Mouse (Mus musculus) lung, postnatal 25 days (tissue): ENCODE data around the gene Dcdc2c.
A peak's percentile ranks its signal among the peaks of the same experiment; 100 is the strongest.

ENCODE experiments used
- DNase-seq: peaks from one replicate; pipeline ENCODE4 v3.0.0; 2022; ENCODE audit warnings: low spot score

The Dcdc2c gene

GRCm38 (mm10) chr12:28458786-28459185 is 93.4 kb downstream of the Dcdc2c start:
- no peak for DNase-seq

GRCm38 (mm10) chr12:28436536-28436935 is 115.7 kb downstream of the Dcdc2c start:
- DNase-seq = no peak

GRCm38 (mm10) chr12:28432729-28433067 is 119.5 kb downstream of the Dcdc2c start:
- DNase-seq = no peak

- peak; percentile 39 for DNase-seq
Measured at GRCm38 (mm10) chr12:28431832-28432728, 120.1 kb downstream of the Dcdc2c start.

GRCm38 (mm10) chr12:28429856-28430255 is 122.3 kb downstream of the Dcdc2c start:
- DNase-seq = no peak

GRCm38 (mm10) chr12:28416957-28417356 is 135.2 kb downstream of the Dcdc2c start:
- no peak for DNase-seq

GRCm38 (mm10) chr12:28407656-28408405 is 144.4 kb downstream of the Dcdc2c start:
- no peak for DNase-seq

GRCm38 (mm10) chr12:28402256-28402655 is 149.9 kb downstream of the Dcdc2c start:
- no peak for DNase-seq

- no peak for DNase-seq
Measured at GRCm38 (mm10) chr12:28401372-28401771, 150.8 kb downstream of the Dcdc2c start.

GRCm38 (mm10) chr12:28392129-28392528 is 160.1 kb downstream of the Dcdc2c start:
- no peak for DNase-seq
